Mouse (Mus musculus): ENCODE measurements around the gene Gm13941. TPM values are rescaled to one million over a fixed set of nuclear protein-coding genes. Genes with fewer than 3 reads are reported as not detected.

Gene Gm13941
- not detected in 2 replicates for polyA plus RNA-seq (2015; fragmentation: Nextera tagmentation; extraction: Ambion mirVana)

- ATAC-seq (ENCODE audit: insufficient number of reproducible peaks, low FRiP score, low TSS enrichment, low read depth), result no peak
- Histone ChIP-seq H3K27ac (no peak within 1 kb of the TSS), H3K4me2 (no peak within 1 kb of the TSS), H3K9me3 (no peaks in the 10 kb centered on the region), H3K36me3 (no peaks in the 10 kb centered on the region), H3K27me3 (no peaks in the 10 kb centered on the region), H3K9ac (no peak within 1 kb of the TSS), H3K4me1 (no peaks in the 10 kb centered on the region), H3K4me3 (no peak within 1 kb of the TSS)
Observed at GRCm38 (mm10) chr2:111105882-111106281, at the start of gene Gm13941. TSS of gene Gm13941 (minus strand) at chr2:111105982.

GRCm38 (mm10) chr2:111152836-111153235 is 47.1 kb upstream of the Gm13941 start, which contains the start of gene Gm15130:
TSS of gene Gm15130 (minus strand) at chr2:111152936.
- no peaks in the 10 kb centered on the region for H3K36me3 ChIP-seq
- no peak within 1 kb of the TSS for H3K4me2 ChIP-seq
- H3K9ac ChIP-seq, result no peak within 1 kb of the TSS
- WGBS, result 72% methylated on average over 2 of the region's 2 CpGs
- no peak within 1 kb of the TSS for H3K27ac ChIP-seq
- no peaks in the 10 kb centered on the region for H3K9me3 ChIP-seq
- no peaks in the 10 kb centered on the region for H3K27me3 ChIP-seq
- H3K4me1 ChIP-seq, result no peaks in the 10 kb centered on the region
- ATAC-seq (ENCODE audit: insufficient number of reproducible peaks, low FRiP score, low TSS enrichment, low read depth), result no peak
- H3K4me3 ChIP-seq, result no peak within 1 kb of the TSS

- Histone ChIP-seq H3K36me3 (no peaks in the 10 kb centered on the region), H3K9ac (no peak overlapping the region), H3K27ac (no peak overlapping the region), H3K4me1 (no peaks in the 10 kb centered on the region), H3K27me3 (no peaks in the 10 kb centered on the region), H3K4me3 (no peak overlapping the region), H3K9me3 (no peaks in the 10 kb centered on the region), H3K4me2 (no peak overlapping the region)
- 23% methylated on average over 5 of the region's 5 CpGs for WGBS
- no peak for ATAC-seq (ENCODE audit: insufficient number of reproducible peaks, low FRiP score, low TSS enrichment, low read depth)
Observed at GRCm38 (mm10) chr2:111135739-111136138, 30.0 kb upstream of the Gm13941 start.

GRCm38 (mm10) chr2:111058586-111059261 is 47.1 kb downstream of the Gm13941 start:
- Histone ChIP-seq H3K4me3 (no peak overlapping the region), H3K27ac (no peak overlapping the region), H3K4me2 (no peak overlapping the region), H3K4me1 (no peaks in the 10 kb centered on the region), H3K36me3 (no peaks in the 10 kb centered on the region), H3K9ac (no peak overlapping the region), H3K27me3 (no peaks in the 10 kb centered on the region), H3K9me3 (no peaks in the 10 kb centered on the region)
- 85% methylated on average over 1 of the region's 1 CpGs for WGBS
- no peak for ATAC-seq (ENCODE audit: insufficient number of reproducible peaks, low FRiP score, low TSS enrichment, low read depth)

Other genes starting within 250 kb of the Gm13941 start
- 0.08 and 0.12 TPM in 2 replicates for gene Ano3, start 155.1 kb downstream of the Gm13941 start, polyA plus RNA-seq (2015; fragmentation: Nextera tagmentation; extraction: Ambion mirVana)
- gene Gm15130, start 47.0 kb upstream of the Gm13941 start, polyA plus RNA-seq (2015; fragmentation: Nextera tagmentation; extraction: Ambion mirVana), result not detected in 2 replicates
- not detected in 2 replicates for gene 4930430A15Rik, start 123.6 kb upstream of the Gm13941 start, polyA plus RNA-seq (2015; fragmentation: Nextera tagmentation; extraction: Ambion mirVana)
- not detected in 2 replicates for gene Olfr1275, start 129.3 kb upstream of the Gm13941 start, polyA plus RNA-seq (2015; fragmentation: Nextera tagmentation; extraction: Ambion mirVana)
- not detected in 2 replicates for gene Olfr1276, start 148.5 kb upstream of the Gm13941 start, polyA plus RNA-seq (2015; fragmentation: Nextera tagmentation; extraction: Ambion mirVana)
- gene Olfr1277, start 168.1 kb upstream of the Gm13941 start, polyA plus RNA-seq (2015; fragmentation: Nextera tagmentation; extraction: Ambion mirVana), result not detected in 2 replicates
- gene Olfr1278, start 184.2 kb upstream of the Gm13941 start, polyA plus RNA-seq (2015; fragmentation: Nextera tagmentation; extraction: Ambion mirVana), result not detected in 2 replicates
- gene Olfr1279, start 194.7 kb upstream of the Gm13941 start, polyA plus RNA-seq (2015; fragmentation: Nextera tagmentation; extraction: Ambion mirVana), result not detected in 2 replicates
- not detected in 2 replicates for gene Olfr1280, start 208.0 kb upstream of the Gm13941 start, polyA plus RNA-seq (2015; fragmentation: Nextera tagmentation; extraction: Ambion mirVana)
- not detected in 2 replicates for gene Olfr1281, start 220.5 kb upstream of the Gm13941 start, polyA plus RNA-seq (2015; fragmentation: Nextera tagmentation; extraction: Ambion mirVana)
- gene Olfr1282, start 230.1 kb upstream of the Gm13941 start, polyA plus RNA-seq (2015; fragmentation: Nextera tagmentation; extraction: Ambion mirVana), result not detected in 2 replicates